Mouse (Mus musculus) central nervous system, embryonic 11.5 days (tissue): Measurements from ENCODE around the gene Wars. TPM values are rescaled to one million over a fixed set of nuclear protein-coding genes. Genes with fewer than 3 reads are reported as not detected.

Experiments used
- polyA plus RNA-seq: library from polyadenylated mRNA; depleted of rRNA; stranded (reverse); fragments of >200 nt; gene quantifications from 2 replicates; pipeline ENCODE4 v1.2.3, GENCODE M21; 2012; rRNA removed

Wars gene
- polyA plus RNA-seq = 64.8 and 80.3 TPM in 2 replicates

DNA sequence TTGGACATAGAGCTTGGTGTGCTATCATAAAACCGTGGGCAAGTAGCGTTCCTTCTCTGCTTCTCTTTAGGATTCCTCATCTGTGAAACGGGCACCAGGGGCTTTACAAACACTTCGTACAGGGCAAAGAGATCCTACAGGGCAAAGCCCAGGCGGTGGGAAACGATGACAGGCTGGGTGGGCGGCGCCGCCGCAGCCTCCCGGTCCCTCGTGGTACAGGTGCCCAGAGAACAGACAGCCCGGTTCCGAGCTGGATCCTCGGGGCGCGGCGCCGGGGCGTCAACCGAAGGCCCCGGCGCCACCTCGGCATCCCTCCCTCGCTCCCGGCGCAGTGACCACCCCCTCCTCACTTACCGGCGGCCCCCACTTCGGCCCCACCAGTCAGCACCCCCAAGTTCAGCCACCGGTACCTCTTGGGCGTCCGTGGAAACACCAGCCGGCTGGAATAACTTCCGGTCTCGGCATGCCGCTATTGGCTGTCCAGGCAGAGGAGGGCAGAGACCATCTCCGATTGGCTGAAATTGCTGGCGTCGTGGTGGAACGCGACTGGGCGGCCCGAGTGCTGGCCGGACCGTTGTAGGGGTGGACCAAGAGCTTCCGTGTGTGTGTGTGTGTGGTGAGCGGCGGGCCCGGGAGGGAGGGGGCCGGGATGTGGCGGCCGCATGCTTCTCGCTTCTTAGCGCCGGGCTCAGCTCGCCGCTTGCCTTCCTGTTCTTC is at the start of gene Wars:
Gene Wars, minus strand, starts transcription at position 460 of the 717 bp plus-strand sequence.

DNA sequence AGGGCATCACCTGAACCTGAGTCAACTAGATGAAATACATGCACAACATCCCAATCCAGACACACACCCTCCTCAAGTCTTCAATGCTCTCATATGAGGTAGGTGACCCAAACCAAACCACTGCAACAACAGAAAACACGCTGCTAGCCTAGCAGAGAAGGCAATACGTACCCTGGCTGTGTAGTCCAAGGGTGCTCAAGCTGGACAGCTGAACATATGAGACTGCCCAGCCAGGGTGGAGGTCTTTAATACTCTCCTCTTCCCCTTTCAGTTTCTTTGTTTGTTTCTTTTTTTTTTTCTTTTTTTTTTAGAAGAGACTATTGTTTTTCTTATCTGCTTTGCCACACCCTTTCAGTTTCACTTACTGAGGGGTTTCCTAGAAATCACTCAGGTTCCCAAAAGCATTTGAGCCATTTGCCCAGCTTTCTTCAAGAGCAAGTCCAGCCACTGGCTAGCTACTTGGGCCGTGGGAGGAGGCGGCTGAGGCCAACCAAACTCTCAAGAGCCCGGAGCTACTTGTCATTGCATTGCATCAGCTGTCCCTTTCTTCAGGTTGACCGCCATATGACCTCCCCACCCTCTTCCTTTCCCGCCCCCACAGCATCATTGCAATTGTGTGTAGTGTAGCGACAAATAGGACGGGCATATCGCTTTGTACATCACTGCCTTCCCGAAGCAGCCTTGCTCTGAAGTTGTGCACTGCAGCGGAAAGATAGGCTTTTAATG is 822 bp downstream of the Wars start, which contains the start of gene Wdr25:
Gene Wdr25, plus strand, starts transcription at position 643 of the 726 bp plus-strand sequence.

DNA sequence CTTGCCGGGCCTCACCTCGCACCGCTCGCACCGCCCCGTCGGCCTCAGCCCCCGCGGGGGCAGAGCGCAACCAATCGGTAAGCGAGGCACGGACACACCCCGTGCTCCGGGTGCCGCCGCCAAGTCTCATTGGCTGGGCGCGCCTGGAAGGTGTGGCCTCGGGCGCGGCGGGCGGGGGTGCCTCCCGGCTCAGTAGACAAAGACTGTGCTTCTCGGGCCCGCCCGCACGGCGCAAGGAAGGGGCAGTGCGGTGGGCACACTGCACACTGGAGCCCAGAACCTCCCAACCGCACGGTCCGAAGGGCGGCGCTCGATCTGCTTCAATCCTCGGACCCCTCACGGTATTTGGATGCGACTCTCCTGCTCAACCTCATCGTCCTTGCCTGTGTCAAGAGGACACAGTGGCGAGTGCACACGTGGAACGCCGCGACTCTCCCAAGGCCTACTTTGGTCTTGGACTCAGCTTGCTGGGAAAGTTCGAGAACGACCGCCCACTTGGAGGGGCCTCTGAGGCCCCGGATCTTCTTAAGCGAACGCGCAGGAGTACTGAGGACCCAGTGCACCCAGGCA is 58.0 kb downstream of the Wars start, which contains the start of the genes Slc25a29 and Slc25a47:
Gene Slc25a29, minus strand, starts transcription at position 44 of the 570 bp plus-strand sequence.
Gene Slc25a47, plus strand, starts transcription at position 207 of the 570 bp plus-strand sequence.

Other genes starting within 250 kb of the Wars start
- gene Degs2, start 191.9 kb downstream of the Wars start, polyA plus RNA-seq = 0.04 and 0.15 TPM in 2 replicates
- gene Yy1, start 101.2 kb downstream of the Wars start, polyA plus RNA-seq = 39.0 and 40.4 TPM in 2 replicates
- gene Slc25a29, start 58.3 kb downstream of the Wars start, polyA plus RNA-seq = 4.2 and 8.5 TPM in 2 replicates
- gene Slc25a47, start 58.1 kb downstream of the Wars start, polyA plus RNA-seq = 25.6 and 26.8 TPM in 2 replicates
- 9.5 and 11.0 TPM in 2 replicates for gene Wdr25, start 543 bp downstream of the Wars start, polyA plus RNA-seq
- gene Begain, start 174.0 kb upstream of the Wars start, polyA plus RNA-seq = 21.2 and 23.6 TPM in 2 replicates